Mouse (Mus musculus): ENCODE data around the gene Sestd1. TPM values are rescaled to one million over a fixed set of nuclear protein-coding genes. Genes with fewer than 3 reads are reported as not detected.

Sestd1 gene
- polyA plus RNA-seq, 1 experiment from 2014 or later, result 11.6 TPM

GRCm38 (mm10) chr2:77187501-77187900, 92.9 kb downstream of the Sestd1 start:
- no peak overlapping the region for H3K4me2 ChIP-seq (ENCODE audit: low read depth, low read length)
- no peak for ATAC-seq
- H3K4me3 ChIP-seq (ENCODE audit: low read length), result no peak overlapping the region
- H3K9ac ChIP-seq (ENCODE audit: low read depth, low read length), result no peak overlapping the region
- no peaks in the 10 kb centered on the region for H3K27me3 ChIP-seq (replicated peaks; ENCODE audit: control insufficient read depth, insufficient read depth, low read length)
- H3K9me3 ChIP-seq (ENCODE audit: control insufficient read depth, low read length), result no peaks in the 10 kb centered on the region
- no peak overlapping the region for H3K27ac ChIP-seq (ENCODE audit: low read length)
- 92% methylated on average over 3 of the region's 3 CpGs for WGBS
- H3K36me3 ChIP-seq (ENCODE audit: control insufficient read depth, insufficient read depth, low read length), result 0 out of 2 replicates have a peak, but pooled peaks cover 6% of the 10 kb centered on the region
- H3K4me1 ChIP-seq (ENCODE audit: control insufficient read depth, insufficient read depth, low read length), result peaks cover 9% of the 10 kb centered on the region; the same call in 1 of the 2 replicates

GRCm38 (mm10) chr2:77186912-77187311, 93.5 kb downstream of the Sestd1 start:
- no peak overlapping the region for H3K9ac ChIP-seq (ENCODE audit: low read depth, low read length)
- ATAC-seq, result no peak
- H3K27ac ChIP-seq (ENCODE audit: low read length), result no peak overlapping the region
- no peak overlapping the region for H3K4me2 ChIP-seq (ENCODE audit: low read depth, low read length)
- 0 out of 2 replicates have a peak, but pooled peaks cover 6% of the 10 kb centered on the region for H3K36me3 ChIP-seq (ENCODE audit: control insufficient read depth, insufficient read depth, low read length)
- no peak overlapping the region for H3K4me3 ChIP-seq (ENCODE audit: low read length)
- WGBS, result 78% methylated on average over 8 of the region's 8 CpGs
- H3K9me3 ChIP-seq (ENCODE audit: control insufficient read depth, low read length), result no peaks in the 10 kb centered on the region
- peaks cover 9% of the 10 kb centered on the region; the same call in 1 of the 2 replicates for H3K4me1 ChIP-seq (ENCODE audit: control insufficient read depth, insufficient read depth, low read length)
- H3K27me3 ChIP-seq (replicated peaks; ENCODE audit: control insufficient read depth, insufficient read depth, low read length), result no peaks in the 10 kb centered on the region

GRCm38 (mm10) chr2:77184049-77184571, 96.3 kb downstream of the Sestd1 start:
- Histone ChIP-seq H3K36me3 (ENCODE audit: control insufficient read depth, insufficient read depth, low read length) (no peaks in the 10 kb centered on the region), H3K27me3 (replicated peaks; ENCODE audit: control insufficient read depth, insufficient read depth, low read length) (no peaks in the 10 kb centered on the region), H3K9ac (ENCODE audit: low read depth, low read length) (no peak overlapping the region), H3K27ac (ENCODE audit: low read length) (no peak overlapping the region), H3K4me3 (ENCODE audit: low read length) (no peak overlapping the region), H3K4me2 (ENCODE audit: low read depth, low read length) (no peak overlapping the region), H3K4me1 (ENCODE audit: control insufficient read depth, insufficient read depth, low read length) (peaks cover 9% of the 10 kb centered on the region; the same call in 1 of the 2 replicates), H3K9me3 (ENCODE audit: control insufficient read depth, low read length) (no peaks in the 10 kb centered on the region)
- ATAC-seq, result no peak
- 46% methylated on average over 8 of the region's 8 CpGs for WGBS

GRCm38 (mm10) chr2:77183646-77184045, 96.7 kb downstream of the Sestd1 start:
- 66% methylated on average over 2 of the region's 2 CpGs for WGBS
- no peak for ATAC-seq
- no peak overlapping the region for H3K4me2 ChIP-seq (ENCODE audit: low read depth, low read length)
- no peaks in the 10 kb centered on the region for H3K27me3 ChIP-seq (replicated peaks; ENCODE audit: control insufficient read depth, insufficient read depth, low read length)
- no peaks in the 10 kb centered on the region for H3K36me3 ChIP-seq (ENCODE audit: control insufficient read depth, insufficient read depth, low read length)
- H3K9ac ChIP-seq (ENCODE audit: low read depth, low read length), result no peak overlapping the region
- H3K4me3 ChIP-seq (ENCODE audit: low read length), result no peak overlapping the region
- H3K27ac ChIP-seq (ENCODE audit: low read length), result no peak overlapping the region
- H3K4me1 ChIP-seq (ENCODE audit: control insufficient read depth, insufficient read depth, low read length), result peaks cover 9% of the 10 kb centered on the region; the same call in 1 of the 2 replicates
- H3K9me3 ChIP-seq (ENCODE audit: control insufficient read depth, low read length), result no peaks in the 10 kb centered on the region

DNA sequence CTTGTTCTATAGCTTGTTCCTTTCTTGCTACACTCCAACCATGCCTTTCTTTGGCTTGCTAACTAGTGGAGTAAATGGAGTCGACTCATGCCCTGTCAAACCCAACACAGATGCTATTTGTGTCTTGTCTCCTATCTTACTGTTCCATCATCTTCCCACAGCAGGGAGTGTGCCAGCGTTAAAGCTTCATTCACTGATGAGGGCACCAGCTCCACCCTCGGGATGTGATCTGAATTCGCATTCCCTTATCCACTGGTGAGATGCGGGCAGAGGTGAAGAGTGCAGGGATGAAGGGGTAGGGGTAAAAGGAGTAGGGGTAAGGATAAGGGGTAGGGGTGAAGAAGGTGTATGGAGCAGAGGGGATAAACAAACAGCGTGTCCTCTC, 97.4 kb downstream of the Sestd1 start:
- Histone ChIP-seq H3K9me3 (ENCODE audit: control insufficient read depth, low read length) (no peaks in the 10 kb centered on the region), H3K4me1 (ENCODE audit: control insufficient read depth, insufficient read depth, low read length) (peaks cover 9% of the 10 kb centered on the region; the same call in 1 of the 2 replicates), H3K4me2 (ENCODE audit: low read depth, low read length) (no peak overlapping the region), H3K27me3 (replicated peaks; ENCODE audit: control insufficient read depth, insufficient read depth, low read length) (no peaks in the 10 kb centered on the region), H3K4me3 (ENCODE audit: low read length) (no peak overlapping the region), H3K36me3 (ENCODE audit: control insufficient read depth, insufficient read depth, low read length) (no peaks in the 10 kb centered on the region), H3K27ac (ENCODE audit: low read length) (0 out of 2 replicates have a peak overlapping the region, but pooled peaks have one; percentile 19), H3K9ac (ENCODE audit: low read depth, low read length) (no peak overlapping the region)
- no peak for ATAC-seq
- WGBS, result 83% methylated on average over 6 of the region's 6 CpGs

DNA sequence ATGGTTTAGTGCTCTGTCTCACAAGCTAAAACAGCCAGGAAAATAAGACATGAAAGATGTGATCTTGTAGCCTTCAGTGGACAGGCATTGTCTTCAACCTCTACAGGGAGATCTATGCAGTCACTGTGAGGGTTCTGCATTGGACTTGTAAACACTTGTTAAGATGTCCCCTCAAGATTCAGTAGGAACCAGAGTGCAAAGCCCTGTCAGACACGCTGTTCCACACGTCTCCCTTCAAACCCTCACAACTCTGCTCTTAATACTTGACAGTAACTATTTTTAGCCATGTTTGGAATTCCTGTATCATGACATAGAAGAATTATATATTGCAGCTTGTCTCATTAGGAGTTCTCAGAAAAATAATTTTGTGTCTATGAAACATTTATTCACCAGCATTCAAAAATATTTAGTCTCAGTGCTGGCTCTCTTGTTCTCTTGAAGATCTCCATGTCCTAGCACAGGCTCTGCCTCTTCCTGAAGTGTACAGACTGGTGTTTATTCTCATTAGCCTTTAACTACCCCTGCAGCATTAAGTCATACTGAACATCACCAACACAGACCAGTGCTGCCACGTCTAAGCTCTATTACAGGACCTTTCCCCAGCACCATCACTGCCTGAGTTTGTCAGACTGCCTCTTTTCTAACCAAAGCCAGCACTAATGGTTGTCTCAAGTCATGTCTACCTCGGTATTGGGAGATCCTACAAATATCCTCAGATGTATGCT, 98.0 kb downstream of the Sestd1 start:
- H3K27ac ChIP-seq (ENCODE audit: low read length), result 0 out of 2 replicates have a peak overlapping the region, but pooled peaks have one; percentile 19
- no peak overlapping the region for H3K9ac ChIP-seq (ENCODE audit: low read depth, low read length)
- H3K9me3 ChIP-seq (ENCODE audit: control insufficient read depth, low read length), result no peaks in the 10 kb centered on the region
- no peaks in the 10 kb centered on the region for H3K27me3 ChIP-seq (replicated peaks; ENCODE audit: control insufficient read depth, insufficient read depth, low read length)
- ATAC-seq, result peak; percentile 25; the same call in 1 of the 2 replicates
- H3K4me3 ChIP-seq (ENCODE audit: low read length), result no peak overlapping the region
- no peaks in the 10 kb centered on the region for H3K36me3 ChIP-seq (ENCODE audit: control insufficient read depth, insufficient read depth, low read length)
- H3K4me2 ChIP-seq (ENCODE audit: low read depth, low read length), result no peak overlapping the region
- H3K4me1 ChIP-seq (ENCODE audit: control insufficient read depth, insufficient read depth, low read length), result peaks cover 9% of the 10 kb centered on the region; the same call in 1 of the 2 replicates
- 54% methylated on average over 4 of the region's 4 CpGs for WGBS

DNA sequence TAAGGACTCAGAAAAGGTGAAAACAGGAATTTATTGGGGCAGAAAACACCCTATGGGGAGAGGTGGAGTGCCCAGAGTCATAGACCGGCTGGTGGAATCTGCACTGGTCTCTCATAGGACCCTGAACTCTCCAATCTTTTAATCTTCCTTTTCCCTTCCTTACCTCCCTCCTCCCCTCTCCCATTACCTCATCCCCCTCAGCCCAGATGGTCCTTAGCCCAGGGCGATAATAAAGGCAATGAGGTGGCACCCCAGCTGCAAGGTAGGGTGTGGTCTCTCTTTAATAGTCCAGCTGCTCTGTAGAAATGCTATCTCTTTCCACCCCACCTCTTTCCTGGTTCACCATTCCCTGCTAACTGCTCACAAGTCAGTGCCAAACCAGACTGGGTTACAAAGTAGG, 102.9 kb downstream of the Sestd1 start:
- Histone ChIP-seq H3K4me3 (ENCODE audit: low read length) (no peak overlapping the region), H3K4me1 (ENCODE audit: control insufficient read depth, insufficient read depth, low read length) (peaks cover 5% of the 10 kb centered on the region; the same call in 1 of the 2 replicates), H3K9me3 (ENCODE audit: control insufficient read depth, low read length) (no peaks in the 10 kb centered on the region), H3K27me3 (replicated peaks; ENCODE audit: control insufficient read depth, insufficient read depth, low read length) (no peaks in the 10 kb centered on the region), H3K4me2 (ENCODE audit: low read depth, low read length) (no peak overlapping the region), H3K9ac (ENCODE audit: low read depth, low read length) (no peak overlapping the region), H3K36me3 (ENCODE audit: control insufficient read depth, insufficient read depth, low read length) (no peaks in the 10 kb centered on the region), H3K27ac (ENCODE audit: low read length) (no peak overlapping the region)
- ATAC-seq, result peak; percentile 80
- 48% methylated on average over 2 of the region's 2 CpGs for WGBS

GRCm38 (mm10) chr2:77176413-77176812, 104.0 kb downstream of the Sestd1 start:
- Histone ChIP-seq H3K9me3 (ENCODE audit: control insufficient read depth, low read length) (no peaks in the 10 kb centered on the region), H3K4me3 (ENCODE audit: low read length) (no peak overlapping the region), H3K27me3 (replicated peaks; ENCODE audit: control insufficient read depth, insufficient read depth, low read length) (no peaks in the 10 kb centered on the region), H3K9ac (ENCODE audit: low read depth, low read length) (no peak overlapping the region), H3K27ac (ENCODE audit: low read length) (no peak overlapping the region), H3K36me3 (ENCODE audit: control insufficient read depth, insufficient read depth, low read length) (no peaks in the 10 kb centered on the region), H3K4me2 (ENCODE audit: low read depth, low read length) (peak overlapping the region; percentile 31; the same call in 1 of the 2 replicates), H3K4me1 (ENCODE audit: control insufficient read depth, insufficient read depth, low read length) (peaks cover 11% of the 10 kb centered on the region; the same call in 1 of the 2 replicates)
- 56% methylated on average over 10 of the region's 10 CpGs for WGBS
- ATAC-seq, result peak; percentile 52; the same call in 1 of the 2 replicates

DNA sequence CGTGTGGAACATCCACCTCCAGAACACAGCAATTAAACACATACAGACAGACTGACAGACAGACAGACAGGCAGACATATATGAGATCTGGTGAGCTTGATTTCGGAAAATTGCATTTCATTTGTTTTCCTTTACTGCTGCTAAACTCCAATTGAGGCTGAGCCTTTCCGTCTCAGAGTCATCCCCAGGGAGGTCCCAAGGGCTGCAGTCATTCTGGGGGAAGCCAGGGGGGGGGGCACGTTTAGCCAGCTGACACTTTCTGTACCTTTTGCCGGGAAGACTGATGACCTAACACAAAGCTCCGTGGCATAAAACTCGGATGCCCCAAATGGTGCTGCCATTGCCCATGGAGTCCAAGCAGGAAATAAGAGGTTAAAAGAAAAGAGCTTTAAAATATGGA, 105.0 kb downstream of the Sestd1 start:
- no peak overlapping the region for H3K27ac ChIP-seq (ENCODE audit: low read length)
- no peaks in the 10 kb centered on the region for H3K9me3 ChIP-seq (ENCODE audit: control insufficient read depth, low read length)
- H3K27me3 ChIP-seq (replicated peaks; ENCODE audit: control insufficient read depth, insufficient read depth, low read length), result no peaks in the 10 kb centered on the region
- WGBS, result 59% methylated on average over 7 of the region's 7 CpGs
- no peak overlapping the region for H3K9ac ChIP-seq (ENCODE audit: low read depth, low read length)
- no peak overlapping the region for H3K4me3 ChIP-seq (ENCODE audit: low read length)
- no peaks in the 10 kb centered on the region for H3K36me3 ChIP-seq (ENCODE audit: control insufficient read depth, insufficient read depth, low read length)
- H3K4me2 ChIP-seq (ENCODE audit: low read depth, low read length), result no peak overlapping the region
- peaks cover 15% of the 10 kb centered on the region; the same call in 1 of the 2 replicates for H3K4me1 ChIP-seq (ENCODE audit: control insufficient read depth, insufficient read depth, low read length)
- no peak for ATAC-seq

Data from intestine, embryonic 16.5 days (tissue).